Mouse (Mus musculus) MEL (cell line): ENCODE data around the gene Fam53b.

Source experiments
- CTCF ChIP-seq, 3 experiments: IDR thresholded peaks in 2 of 3; conservative IDR thresholded peaks in 1 of 3; 2 replicates each; pipeline ENCODE4 v1.5.1; 2011 to 2012; ENCODE audit warnings: low read length in 3 of 3, low read depth in 2 of 3, mild to moderate bottlenecking in 2 of 3, improper control_type of control experiment in 1 of 3, inconsistent platforms in 1 of 3, mixed read lengths in 1 of 3, moderate library complexity in 1 of 3; ENCODE audit not compliant: control insufficient read depth in 1 of 3, insufficient read depth in 1 of 3, poor library complexity in 1 of 3, severe bottlenecking in 1 of 3
- ETS1 ChIP-seq: IDR thresholded peaks from 2 replicates; pipeline ENCODE4 v1.6.1; 2012; ENCODE audit warnings: low read depth, mild to moderate bottlenecking, inconsistent platforms, low read length, improper control_type of control experiment, moderate library complexity
- POLR2A ChIP-seq, 2 experiments: IDR thresholded peaks; 2 replicates each; pipeline ENCODE4 v1.6.1; 2011 to 2012; ENCODE audit warnings: low read length in 2 of 2, mild to moderate bottlenecking in 2 of 2, control low read depth in 1 of 2, improper control_type of control experiment in 1 of 2, low read depth in 1 of 2, moderate library complexity in 1 of 2; ENCODE audit not compliant: control insufficient read depth in 1 of 2, insufficient read depth in 1 of 2, poor library complexity in 1 of 2
- POLR2AphosphoS2 ChIP-seq: IDR thresholded peaks from 2 replicates; pipeline ENCODE4 v1.6.1; 2011; ENCODE audit warnings: low read length, improper control_type of control experiment

- TF ChIP-seq POLR2AphosphoS2 (no peak), ETS1 (no peak), CTCF (IDR thresholded peaks at IDR 0.05 in 2 of 3, conservative IDR thresholded peaks at IDR 0.05 in 1 of 3; ENCODE audit: control insufficient read depth in 1 of 3, insufficient read depth in 1 of 3, low read depth in 2 of 3, low read length in 3 of 3, poor library complexity in 1 of 3, severe bottlenecking in 1 of 3) (no peak), POLR2A (IDR thresholded peaks at IDR 0.05; ENCODE audit: control insufficient read depth in 1 of 2, insufficient read depth in 1 of 2, low read depth in 1 of 2, low read length in 2 of 2, poor library complexity in 1 of 2) (no peak)
Measured at GRCm38 (mm10) chr7:132714236-132714923, 99.3 kb downstream of the Fam53b start.
